In the genomic region with DNA sequence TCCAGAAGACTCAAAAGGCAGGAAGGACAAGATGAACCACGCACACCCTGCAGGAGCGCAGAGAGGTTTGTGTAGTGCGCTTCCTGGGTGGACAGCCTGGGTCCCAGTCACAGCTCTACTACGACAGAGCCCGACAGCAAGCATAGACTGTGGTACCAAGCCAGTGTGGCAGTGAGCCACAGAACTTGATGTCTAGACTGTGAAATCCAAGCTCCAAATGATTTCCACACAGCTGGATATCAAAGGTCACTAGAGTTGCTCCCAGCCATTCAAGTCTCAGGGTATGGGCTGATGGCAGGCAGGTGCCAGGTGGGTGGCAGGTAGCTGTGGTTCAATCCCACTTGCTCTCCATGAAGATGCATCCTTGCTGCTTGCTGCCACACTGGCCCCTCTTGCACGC, we compare ENCODE assay signal across 24 mouse cellular contexts. TPM values are rescaled to one million over a fixed set of nuclear protein-coding genes. Genes with fewer than 3 reads are reported as not detected.
DNase-seq lines count a peak whose midpoint lies in the region; ATAC-seq and TF ChIP-seq lines count a peak whose summit lies in the region.
"Had no signal": no experiment of that assay in that cellular context is flagged by ENCODE, and none has a peak within 500 bp of the region (broad histone marks: within the 10 kb centered on the region; RNA-seq: fewer than 3 reads in every experiment).

No protein-coding gene starts in this region.

- no peak overlapping the region for H3K27ac ChIP-seq in gastrocnemius, adult 2 months
- H3K27ac ChIP-seq in intestine, postnatal 0 days (ENCODE audit: low read depth, low read length) = no peak overlapping the region; the same call in 1 of the 2 replicates
- H3K27ac ChIP-seq: embryonic facial prominence, embryonic 13.5 days; hindbrain, embryonic 12.5 days; midbrain, embryonic 13.5 days; neural tube, embryonic 12.5 days had no signal

- peak; percentile 84 for ATAC-seq in intestine, postnatal 0 days
- ATAC-seq: forebrain, embryonic 14.5 days; midbrain, embryonic 13.5 days had no signal

- no peaks in the 10 kb centered on the region for H3K36me3 ChIP-seq in intestine, postnatal 0 days (ENCODE audit: control insufficient read depth, insufficient read depth)
- H3K36me3 ChIP-seq: embryonic facial prominence, embryonic 13.5 days; hindbrain, embryonic 12.5 days; limb, embryonic 10.5 days; midbrain, embryonic 13.5 days; neural tube, embryonic 12.5 days had no signal

- H3K4me3 ChIP-seq in gastrocnemius, adult 2 months = no peak overlapping the region
- H3K4me3 ChIP-seq in lung, adult 2 months (replicated peaks; ENCODE audit: extremely low read depth, low read depth, low read length) = no peak overlapping the region
- H3K4me3 ChIP-seq in intestine, postnatal 0 days (ENCODE audit: low read depth, low read length) = no peak overlapping the region
- H3K4me3 ChIP-seq: embryonic facial prominence, embryonic 13.5 days; hindbrain, embryonic 12.5 days; limb, embryonic 10.5 days; midbrain, embryonic 13.5 days; neural tube, embryonic 12.5 days had no signal

- no peaks in the 10 kb centered on the region for H3K27me3 ChIP-seq in intestine, postnatal 0 days (replicated peaks; ENCODE audit: control insufficient read depth, insufficient read depth, low read length)
- H3K27me3 ChIP-seq: embryonic facial prominence, embryonic 13.5 days; hindbrain, embryonic 12.5 days; midbrain, embryonic 13.5 days; neural tube, embryonic 12.5 days had no signal

- 88% methylated on average over 6 of the region's 6 CpGs for WGBS in lung, adult 2 months
- 83% methylated on average over 6 of the region's 6 CpGs for WGBS in intestine, postnatal 0 days

- no peak overlapping the region for H3K4me2 ChIP-seq in intestine, postnatal 0 days (replicated peaks; ENCODE audit: low read depth)
- H3K4me2 ChIP-seq: embryonic facial prominence, embryonic 13.5 days; hindbrain, embryonic 12.5 days; lung, embryonic 14.5 days; midbrain, embryonic 13.5 days; neural tube, embryonic 12.5 days had no signal

- DNase-seq in adrenal gland, adult 2 months = peak; percentile 33
- DNase-seq in adrenal gland, postnatal 4 days (ENCODE audit: low spot score in 2 of 2) = no peak
- DNase-seq in gastrocnemius, adult 2 months = peak; percentile 60
- DNase-seq in gastrocnemius, postnatal 4 days (ENCODE audit: low spot score in 2 of 2) = no peak
- DNase-seq in lung, postnatal 14 days = peak; percentile 23
- DNase-seq in lung, adult 2 months = no peak
- no peak for DNase-seq in cerebellum, postnatal 14 days
- DNase-seq: cerebellum, adult 11-12 months; cerebellum, postnatal 10 days; gastrocnemius, postnatal 36 days; kidney, adult 8-10 months; kidney, postnatal 14 days; liver; lung, embryonic 14.5 days; retina, postnatal 1 day; right cerebral cortex, postnatal 25 days; thymus, postnatal 36 days had no signal

- no peaks in the 10 kb centered on the region for H3K9me3 ChIP-seq in intestine, postnatal 0 days (ENCODE audit: control insufficient read depth)
- H3K9me3 ChIP-seq: embryonic facial prominence, embryonic 13.5 days; limb, embryonic 10.5 days; midbrain, embryonic 13.5 days; neural tube, embryonic 12.5 days had no signal

- intact Hi-C loops in gastrocnemius, adult 2 months (cut with DNase I) = no loop called here

- H3K9ac ChIP-seq in intestine, postnatal 0 days (ENCODE audit: low read depth, low read length) = no peak overlapping the region
- H3K9ac ChIP-seq: embryonic facial prominence, embryonic 13.5 days; hindbrain, embryonic 12.5 days; lung, embryonic 14.5 days; midbrain, embryonic 13.5 days; neural tube, embryonic 12.5 days had no signal

- TF ChIP-seq POLR2A in lung, adult 2 months (IDR thresholded peaks at IDR 0.05; ENCODE audit: borderline replicate concordance, extremely low read depth, low read depth, low read length) = no peak

- H3K4me1 ChIP-seq in lung, adult 2 months (ENCODE audit: control insufficient read depth, insufficient read depth, low read length) = no peaks in the 10 kb centered on the region
- H3K4me1 ChIP-seq in intestine, postnatal 0 days (replicated peaks; ENCODE audit: control insufficient read depth, insufficient read depth, low read length) = no peaks in the 10 kb centered on the region
- H3K4me1 ChIP-seq: hindbrain, embryonic 12.5 days; midbrain, embryonic 13.5 days; neural tube, embryonic 12.5 days had no signal

- no peak for TF ChIP-seq CTCF in gastrocnemius, adult 2 months (IDR thresholded peaks at IDR 0.05)
- no peak for TF ChIP-seq CTCF in lung, adult 2 months (IDR thresholded peaks at IDR 0.05; ENCODE audit: insufficient read depth, low read length)
- no peak for TF ChIP-seq CTCF in intestine, postnatal 0 days (IDR thresholded peaks at IDR 0.05; ENCODE audit: low read depth)

RNA-seq across cellular contexts. Expression of a gene that starts 45.4 kb away (rescaled TPM):
- total RNA-seq in adrenal gland, adult 2 months (2021) = 10 to 100 TPM; 67.5 to 90.3 TPM
- 90.3 and 91.4 TPM in 2 replicates for polyA plus RNA-seq in adrenal gland, adult 2 months (2012; rRNA removed)
- 10 to 100 TPM; 61.8 to 63.4 TPM for total RNA-seq in adrenal gland, postnatal 4 days (2021)
- total RNA-seq in gastrocnemius, adult 2 months (2021) = 10 to 100 TPM; 20.0 to 24.4 TPM
- 10 to 100 TPM; 22.6 to 25.8 TPM for total RNA-seq in gastrocnemius, postnatal 4 days (2021)
- 96.2 and 97.7 TPM in 2 replicates for polyA plus RNA-seq in lung, adult 2 months (2012; rRNA removed)
- polyA plus RNA-seq in intestine, postnatal 0 days (2015; fragmentation: Nextera tagmentation; extraction: Ambion mirVana) = 5.9 and 6.4 TPM in 2 replicates

Comparison
In these comparisons a context has a peak if more than half of its experiments do, and no peak if none do; other contexts are left out.
1. DNase-seq: peak in adrenal gland, adult 2 months (single experiment), gastrocnemius, adult 2 months (single experiment) and lung, postnatal 14 days (single experiment); none in adrenal gland, postnatal 4 days (0 of 2), gastrocnemius, postnatal 4 days (0 of 2), lung, adult 2 months (single experiment) and cerebellum, postnatal 14 days (0 of 2).